Mouse (Mus musculus): Measurements from ENCODE around the gene Hoxa5.

The Hoxa5 gene

GRCm38 (mm10) chr6:52161336-52162092, 42.9 kb downstream of the Hoxa5 start:
- DNase-seq, result no peak

- DNase-seq, result no peak
These were observed 43.7 kb downstream of the Hoxa5 start for GRCm38 (mm10) chr6:52160511-52161335.

GRCm38 (mm10) chr6:52159979-52160378, 44.4 kb downstream of the Hoxa5 start:
- DNase-seq, result no peak

GRCm38 (mm10) chr6:52159164-52159761, 45.1 kb downstream of the Hoxa5 start:
- DNase-seq, result no peak

GRCm38 (mm10) chr6:52158276-52159051, 45.9 kb downstream of the Hoxa5 start, which contains the start of gene Hoxa1:
Gene Hoxa1 (minus strand): TSS chr6:52158317.
- peak; percentile 72 for DNase-seq

- no peak for DNase-seq
These were observed 46.7 kb downstream of the Hoxa5 start for GRCm38 (mm10) chr6:52157466-52158275.

- no peak for DNase-seq
These were observed 47.7 kb downstream of the Hoxa5 start for GRCm38 (mm10) chr6:52156551-52157200.

GRCm38 (mm10) chr6:52155471-52155870, 48.9 kb downstream of the Hoxa5 start:
- DNase-seq, result no peak

GRCm38 (mm10) chr6:52154044-52154443, 50.3 kb downstream of the Hoxa5 start:
- no peak for DNase-seq

GRCm38 (mm10) chr6:52153270-52153669, 51.1 kb downstream of the Hoxa5 start:
- DNase-seq, result no peak

GRCm38 (mm10) chr6:52152226-52153193, 51.9 kb downstream of the Hoxa5 start:
- no peak for DNase-seq

Data from liver (tissue).